Mouse (Mus musculus) erythroblast, embryonic 14.5 days (primary cell): Measurements from ENCODE around the gene Atp7b. TPM values are rescaled to one million over a fixed set of nuclear protein-coding genes. Genes with fewer than 3 reads are reported as not detected.
A peak's percentile ranks its signal among the peaks of the same experiment; 100 is the strongest.

ENCODE experiments used
- H3K27me3 ChIP-seq: 2 replicates; pipeline ENCODE4 v1.6.1; 2012; ENCODE audit warnings: inconsistent platforms; ENCODE audit not compliant: control insufficient read depth
- H3K36me3 ChIP-seq: 2 replicates; pipeline ENCODE4 v1.6.1; 2012; ENCODE audit warnings: mild to moderate bottlenecking, inconsistent platforms; ENCODE audit not compliant: control insufficient read depth
- H3K4me1 ChIP-seq: 2 replicates; pipeline ENCODE4 v1.6.1; 2012; ENCODE audit warnings: inconsistent platforms; ENCODE audit not compliant: control insufficient read depth
- H3K4me3 ChIP-seq: replicated peaks from 2 replicates; pipeline ENCODE3; 2012; ENCODE audit warnings: moderate library complexity, mild to moderate bottlenecking, inconsistent platforms
- H3K9me3 ChIP-seq: 2 replicates; pipeline ENCODE4 v1.6.1; 2012; ENCODE audit warnings: low read length, inconsistent platforms, mixed read lengths; ENCODE audit not compliant: control insufficient read depth
- GATA1 ChIP-seq: IDR thresholded peaks from 2 replicates; pipeline ENCODE4 v1.6.1; 2012; ENCODE audit warnings: low read length, inconsistent platforms, mixed read lengths
- TAL1 ChIP-seq: IDR thresholded peaks from 3 replicates; pipeline ENCODE4 v1.6.1; 2012; ENCODE audit warnings: low read length, inconsistent platforms, mixed read lengths
- polyA plus RNA-seq: library from polyadenylated mRNA; stranded (reverse); fragments of >175 nt; gene quantifications from 2 replicates; pipeline ENCODE4 v1.2.3, GENCODE M21; 2012

The Atp7b gene
- polyA plus RNA-seq, 1 experiment = 0.38 TPM

DNA sequence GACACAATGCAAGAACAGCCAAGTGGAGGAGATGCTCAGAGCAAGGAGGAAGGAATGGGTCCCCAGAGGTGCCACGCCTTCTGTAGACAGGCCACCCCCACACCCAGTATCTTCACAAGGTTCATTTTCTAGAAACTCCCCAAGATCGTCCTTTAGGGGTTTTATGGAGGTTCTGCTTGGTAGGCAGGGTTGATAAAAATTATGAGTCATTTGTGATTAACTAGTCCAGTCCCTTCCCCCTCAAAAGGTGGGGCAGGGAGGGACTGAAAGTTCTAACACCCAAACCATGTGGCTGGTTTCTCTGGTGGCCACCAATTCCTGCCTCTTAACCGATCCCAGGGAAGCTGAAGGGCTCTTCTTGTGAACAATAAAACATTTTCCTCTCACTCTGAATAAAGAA, 3.3 kb downstream of the Atp7b start:
- H3K4me3 ChIP-seq = peak overlapping the region; percentile 25
- no peak for TF ChIP-seq GATA1
- no peak for TF ChIP-seq TAL1
- H3K27me3 ChIP-seq = no peaks in the 10 kb centered on the region
- peaks cover 77% of the 10 kb centered on the region for H3K4me1 ChIP-seq
- H3K9me3 ChIP-seq = no peaks in the 10 kb centered on the region
- H3K36me3 ChIP-seq = peaks cover 25% of the 10 kb centered on the region

DNA sequence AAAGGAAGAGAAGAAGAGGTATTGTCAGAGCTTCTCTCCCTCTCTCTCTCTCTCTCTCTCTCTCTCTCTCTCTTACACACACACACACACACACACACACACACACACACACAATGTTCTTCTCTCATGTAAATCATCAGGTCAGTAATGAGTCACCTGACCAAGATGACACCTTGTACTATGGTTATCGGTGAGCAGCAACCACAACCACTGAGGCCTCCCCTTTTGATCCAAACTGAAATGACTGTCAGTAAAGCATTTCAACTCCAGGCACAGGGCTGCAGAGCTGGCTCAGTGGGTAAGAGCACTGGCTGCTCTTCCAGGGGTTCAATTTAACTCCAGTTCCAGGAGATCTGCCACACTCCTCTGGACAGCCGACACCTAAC, 4.6 kb downstream of the Atp7b start:
- Histone ChIP-seq H3K27me3 (no peaks in the 10 kb centered on the region), H3K36me3 (peaks cover 29% of the 10 kb centered on the region), H3K4me3 (peak overlapping the region; percentile 52), H3K4me1 (peaks cover 69% of the 10 kb centered on the region), H3K9me3 (no peaks in the 10 kb centered on the region)
- TF ChIP-seq TAL1 = no peak
- no peak for TF ChIP-seq GATA1

DNA sequence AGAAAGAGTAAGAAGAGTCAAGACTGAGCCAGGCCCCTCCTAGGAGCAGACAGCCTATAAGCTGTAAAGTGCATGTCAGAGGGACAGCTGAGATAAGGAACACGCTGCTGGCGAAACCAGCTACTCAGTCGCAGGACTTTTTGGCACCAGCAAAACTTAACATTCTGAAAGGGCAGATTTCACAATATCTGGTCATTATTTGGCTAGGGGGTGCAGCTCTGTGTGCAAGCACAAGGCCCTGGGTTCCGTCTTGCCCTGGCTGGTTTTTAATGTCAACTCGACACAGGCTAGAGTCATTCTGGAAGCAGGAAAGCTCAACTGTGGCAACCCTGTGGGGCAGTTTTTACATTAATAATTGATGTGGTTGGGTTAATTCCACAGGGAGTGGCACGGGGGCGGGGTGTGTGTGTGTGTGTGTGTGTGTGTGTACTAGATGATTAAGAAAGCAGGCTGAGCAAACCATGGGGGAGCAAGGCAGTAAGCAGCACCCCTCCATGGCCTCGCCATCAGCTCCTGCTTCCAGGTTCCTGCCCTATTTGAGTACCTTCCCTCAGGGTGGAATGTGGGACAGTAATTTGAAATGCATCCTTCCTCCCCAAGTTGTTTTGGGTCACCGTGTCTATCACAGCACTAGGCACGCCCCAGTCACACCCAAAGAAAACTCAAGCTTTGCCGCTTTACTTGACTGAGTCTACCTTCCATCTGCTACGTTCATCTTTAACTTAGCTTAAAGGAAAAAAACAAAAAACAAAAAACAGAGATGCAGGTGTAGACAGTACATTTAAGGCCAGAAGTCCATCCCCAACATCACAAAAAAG, 5.2 kb downstream of the Atp7b start:
- peaks cover 67% of the 10 kb centered on the region for H3K4me1 ChIP-seq
- TF ChIP-seq GATA1 (peak; percentile 54; the same call in 1 of the 2 replicates), TAL1 (no peak)
- H3K9me3 ChIP-seq = no peaks in the 10 kb centered on the region
- peak overlapping the region; percentile 52 for H3K4me3 ChIP-seq
- peaks cover 34% of the 10 kb centered on the region for H3K36me3 ChIP-seq
- no peaks in the 10 kb centered on the region for H3K27me3 ChIP-seq

DNA sequence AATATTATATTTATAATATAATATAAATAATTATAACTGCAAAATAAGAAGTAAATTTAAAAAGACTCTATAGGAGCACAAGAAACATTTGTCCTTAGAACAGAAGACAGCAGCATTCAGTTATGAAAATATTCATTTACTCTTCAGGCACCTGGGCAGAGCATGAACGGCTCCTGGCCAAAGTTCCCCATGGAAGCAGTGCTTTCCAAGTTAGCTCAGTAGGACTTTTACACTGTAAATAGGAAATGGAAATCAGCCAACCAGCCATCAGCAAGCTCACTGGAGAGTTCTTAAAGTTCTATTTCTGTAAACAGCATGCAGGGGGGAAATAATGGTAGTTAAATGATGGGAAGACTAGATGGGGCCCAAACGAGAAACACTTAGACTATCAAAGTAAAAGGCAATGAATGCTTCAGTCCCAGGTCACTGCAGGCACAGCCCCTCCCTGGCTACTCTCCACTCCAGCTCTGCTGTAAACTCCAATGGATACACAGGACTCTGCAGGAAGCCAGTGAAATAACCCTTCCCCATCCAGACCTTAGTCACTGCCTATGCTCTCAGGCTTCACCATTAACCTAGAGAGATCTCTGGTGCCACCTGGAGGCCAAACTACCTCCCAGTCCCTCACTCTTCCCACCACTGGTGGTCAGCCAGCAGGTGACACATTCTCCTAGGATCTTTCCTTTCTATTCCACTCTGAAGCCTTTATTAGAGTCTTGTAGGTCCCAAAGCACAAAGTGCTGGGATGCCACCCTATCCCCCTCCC, 12.2 kb downstream of the Atp7b start:
- peaks cover 14% of the 10 kb centered on the region for H3K4me1 ChIP-seq
- no peaks in the 10 kb centered on the region for H3K27me3 ChIP-seq
- H3K9me3 ChIP-seq = no peaks in the 10 kb centered on the region
- H3K4me3 ChIP-seq = no peak overlapping the region
- H3K36me3 ChIP-seq = peaks cover 33% of the 10 kb centered on the region
- TF ChIP-seq TAL1 (no peak), GATA1 (no peak)

DNA sequence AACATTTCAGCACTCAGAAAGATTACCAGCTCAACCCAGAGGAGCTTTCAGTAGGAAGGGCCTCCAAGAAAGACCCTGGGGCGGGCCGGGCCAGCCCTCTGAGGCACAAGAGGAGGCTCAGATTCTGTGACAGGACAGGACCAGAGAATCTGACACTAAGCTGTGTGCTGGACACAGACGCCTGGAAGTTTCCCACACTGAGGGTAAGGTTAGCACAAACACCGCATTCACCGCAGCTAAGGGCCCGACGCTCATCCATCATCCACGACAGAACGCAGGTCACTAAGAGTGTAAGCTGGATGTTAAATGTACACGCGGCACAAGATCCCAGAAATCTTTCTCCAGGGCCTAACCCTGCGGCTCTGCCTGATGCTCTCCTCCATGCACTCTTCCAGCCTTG, 16.4 kb downstream of the Atp7b start:
- Histone ChIP-seq H3K9me3 (no peaks in the 10 kb centered on the region), H3K36me3 (peaks cover 23% of the 10 kb centered on the region), H3K4me1 (peaks cover 27% of the 10 kb centered on the region), H3K27me3 (no peaks in the 10 kb centered on the region), H3K4me3 (no peak overlapping the region)
- TF ChIP-seq GATA1 = no peak
- no peak for TF ChIP-seq TAL1

DNA sequence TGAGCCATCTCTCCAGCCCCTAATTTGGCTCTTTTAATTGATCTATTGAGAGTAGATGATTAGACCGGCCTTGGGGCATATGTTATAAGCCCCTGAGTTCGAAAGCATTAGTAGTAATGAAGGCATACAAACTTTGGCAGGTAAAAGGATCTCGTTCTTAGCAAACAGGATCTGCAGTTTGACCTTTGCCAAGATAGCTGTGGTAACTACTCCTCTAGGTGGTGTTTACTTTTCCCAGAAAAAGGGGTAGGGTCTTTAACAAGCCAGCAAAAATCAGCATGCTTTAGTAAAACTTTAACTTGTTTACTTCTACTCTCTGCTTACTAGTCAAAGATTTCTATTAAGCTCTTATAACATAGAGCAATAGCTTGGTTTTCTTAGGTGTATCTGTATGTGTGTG, 17.6 kb downstream of the Atp7b start:
- peaks cover 23% of the 10 kb centered on the region for H3K4me1 ChIP-seq
- no peaks in the 10 kb centered on the region for H3K9me3 ChIP-seq
- peaks cover 32% of the 10 kb centered on the region for H3K36me3 ChIP-seq
- TF ChIP-seq GATA1 = no peak
- TF ChIP-seq TAL1 = no peak
- no peak overlapping the region for H3K4me3 ChIP-seq
- no peaks in the 10 kb centered on the region for H3K27me3 ChIP-seq

DNA sequence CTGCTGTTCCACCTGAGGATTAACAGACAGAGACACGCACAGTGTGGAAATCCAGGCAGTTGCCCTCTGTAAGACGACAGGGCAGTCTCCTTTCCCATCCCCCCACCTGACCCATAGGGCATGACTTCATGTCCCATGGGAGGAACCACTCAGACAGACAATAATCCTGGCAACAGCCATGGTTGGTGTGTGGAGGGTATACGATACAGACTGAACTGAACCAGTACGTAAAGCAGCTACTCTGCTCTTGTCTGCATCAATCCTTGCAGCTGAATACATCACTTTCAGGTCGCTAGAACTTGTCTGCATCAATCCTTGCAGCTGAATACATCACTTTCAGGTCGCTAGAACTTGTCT, 20.0 kb downstream of the Atp7b start:
- peaks cover 53% of the 10 kb centered on the region for H3K36me3 ChIP-seq
- H3K9me3 ChIP-seq = no peaks in the 10 kb centered on the region
- no peak overlapping the region for H3K4me3 ChIP-seq
- no peaks in the 10 kb centered on the region for H3K27me3 ChIP-seq
- TF ChIP-seq TAL1 = no peak
- TF ChIP-seq GATA1 = no peak
- H3K4me1 ChIP-seq = peaks cover 23% of the 10 kb centered on the region

DNA sequence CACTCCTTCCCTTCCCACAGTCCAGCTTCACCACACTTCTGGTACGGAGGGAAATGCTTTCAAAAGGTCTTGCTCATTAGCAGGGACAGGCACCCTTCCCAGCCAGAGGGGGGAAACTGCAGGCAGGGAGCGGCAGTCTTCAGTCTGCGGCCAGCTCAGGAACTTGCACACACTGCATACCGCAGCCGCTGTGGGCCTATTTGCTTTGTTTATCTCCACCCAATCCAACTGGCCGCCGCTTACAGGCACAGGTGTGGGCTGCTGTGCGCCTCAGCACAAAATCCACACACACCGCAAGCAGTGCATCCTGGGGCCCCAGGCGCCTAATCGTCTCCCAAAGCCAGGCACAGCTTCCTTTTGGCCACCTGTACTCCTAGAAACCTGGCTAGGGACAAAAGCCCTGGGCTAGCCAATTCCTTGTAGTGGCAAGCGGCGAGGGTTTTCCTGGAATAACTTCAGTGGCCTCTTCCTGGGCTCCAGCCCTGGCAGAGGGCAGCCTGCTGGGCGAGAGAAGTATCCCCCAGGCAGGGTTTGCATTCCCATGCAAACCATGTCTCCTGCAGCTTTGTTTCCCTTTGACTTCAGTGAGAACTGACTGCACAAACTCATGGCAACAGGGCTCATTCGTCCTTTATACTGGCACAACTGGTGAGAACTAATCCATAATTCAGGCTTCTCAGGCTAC, 20.5 kb downstream of the Atp7b start:
- H3K36me3 ChIP-seq = peaks cover 57% of the 10 kb centered on the region
- H3K4me1 ChIP-seq = peaks cover 23% of the 10 kb centered on the region
- peak overlapping the region; percentile 25 for H3K4me3 ChIP-seq
- no peaks in the 10 kb centered on the region for H3K9me3 ChIP-seq
- no peak for TF ChIP-seq GATA1
- no peak for TF ChIP-seq TAL1
- H3K27me3 ChIP-seq = no peaks in the 10 kb centered on the region

DNA sequence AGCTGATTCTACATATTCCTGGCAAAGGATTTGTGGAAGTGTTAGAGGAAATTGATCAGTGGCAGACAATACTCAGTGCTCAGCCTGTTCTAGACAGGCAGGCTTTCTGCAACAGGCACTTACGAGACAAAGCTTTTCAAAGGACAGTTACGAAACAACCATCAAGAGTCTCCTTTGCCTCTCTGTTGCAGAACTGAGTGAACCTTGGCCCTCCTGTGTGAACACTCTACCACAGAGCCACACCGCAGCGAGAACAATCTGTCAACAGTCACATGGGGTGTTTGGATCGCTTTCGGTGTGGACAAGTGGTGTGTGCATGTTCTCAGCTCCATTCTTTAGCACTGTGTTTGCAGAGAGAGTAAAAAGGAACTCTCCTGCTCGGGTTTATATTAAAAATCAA, 23.1 kb downstream of the Atp7b start:
- H3K9me3 ChIP-seq = no peaks in the 10 kb centered on the region
- no peak overlapping the region for H3K4me3 ChIP-seq
- peaks cover 14% of the 10 kb centered on the region for H3K4me1 ChIP-seq
- H3K27me3 ChIP-seq = no peaks in the 10 kb centered on the region
- H3K36me3 ChIP-seq = peaks cover 57% of the 10 kb centered on the region
- TF ChIP-seq GATA1 = no peak
- TF ChIP-seq TAL1 = no peak
